Mouse (Mus musculus) cortical plate, adult 2 months (tissue): ENCODE results near the gene Rnaseh2a.

Experiments used
- CTCF ChIP-seq: fragments of 200-500 bp; IDR thresholded peaks from 2 replicates; pipeline ENCODE4 v1.5.1; 2011; ENCODE audit warnings: mild to moderate bottlenecking, control low read depth, low read length; ENCODE audit not compliant: insufficient read depth; ENCODE audit errors: extremely low read depth
- POLR2A ChIP-seq: fragments of 200-500 bp; IDR thresholded peaks from 2 replicates; pipeline ENCODE4 v1.6.1; 2011; ENCODE audit warnings: mild to moderate bottlenecking, low read length, control low read depth; ENCODE audit not compliant: insufficient read depth; ENCODE audit errors: extremely low read depth

DNA sequence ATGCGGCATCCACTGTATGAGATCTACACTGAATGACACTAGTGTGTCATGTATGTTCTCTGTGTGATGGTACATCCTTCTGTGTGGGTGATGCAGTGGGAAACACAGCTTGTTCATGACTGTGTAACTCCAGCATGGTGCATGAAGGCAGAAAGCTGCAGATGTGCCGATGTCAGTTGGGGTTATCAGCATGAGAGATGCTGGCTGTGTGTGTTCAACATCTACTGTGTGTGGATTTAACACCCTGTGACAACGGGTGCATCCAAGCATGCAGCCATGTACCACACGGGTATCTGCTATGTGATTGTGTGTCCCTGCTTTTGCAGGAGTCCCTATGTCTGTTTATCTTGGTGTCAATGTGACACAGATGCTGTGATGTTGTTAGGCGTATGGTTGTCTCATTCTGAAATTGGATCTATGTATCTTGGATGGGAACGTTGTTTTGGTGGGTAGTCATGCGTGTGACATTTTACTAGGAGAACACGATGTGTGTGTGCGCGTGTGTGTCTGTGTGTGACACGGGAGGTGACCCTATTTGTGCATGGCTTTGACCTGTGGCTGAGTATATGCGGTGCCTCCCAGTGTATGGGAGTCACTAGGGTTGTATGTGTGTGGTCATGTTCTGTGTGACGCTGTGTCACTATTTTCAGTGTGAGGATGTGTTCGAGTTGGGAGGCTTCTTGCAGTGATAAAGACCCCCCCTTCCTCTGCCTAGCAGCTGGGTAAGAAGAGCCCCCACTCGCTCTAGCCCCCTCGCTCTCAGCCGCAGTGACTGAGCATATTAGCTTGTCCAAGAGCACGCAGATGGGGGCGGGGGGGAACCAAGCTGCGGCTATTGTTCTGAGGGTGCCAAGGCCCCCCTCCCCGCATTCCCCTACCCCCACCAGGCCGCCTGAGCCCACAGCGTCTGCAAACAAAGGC lies 33.3 kb downstream of the Rnaseh2a start:
- TF ChIP-seq CTCF (no peak), POLR2A (no peak)
